Mouse (Mus musculus): ENCODE measurements around the gene Rpl10. TPM values are rescaled to one million over a fixed set of nuclear protein-coding genes. Genes with fewer than 3 reads are reported as not detected.

Gene Rpl10
- total RNA-seq (2021): 100 to 1,000 TPM; 182 to 197 TPM

GRCm38 (mm10) chrX:74270062-74270901, at the start of gene Rpl10:
Gene Rpl10 (plus strand): TSS chrX:74270812.
- intact Hi-C loops (cut with DNase I): no loop called here
- peak; percentile 86 to 87 for DNase-seq (ENCODE audit: low spot score in 2 of 2)

- intact Hi-C loops (cut with DNase I): no loop called here
- DNase-seq (ENCODE audit: low spot score in 2 of 2): no peak
These were observed 40.6 kb upstream of the Rpl10 start for GRCm38 (mm10) chrX:74230038-74230437.

GRCm38 (mm10) chrX:74233196-74233595, 37.4 kb upstream of the Rpl10 start:
- intact Hi-C loops (cut with DNase I): no loop called here
- no peak for DNase-seq (ENCODE audit: low spot score in 2 of 2)

- DNase-seq (ENCODE audit: low spot score in 2 of 2): no peak
- intact Hi-C loops (cut with DNase I): loop anchor here (5.0 to 10.0 kb wide), 2 partner anchors 118 to 276 kb away; partner anchors contain the start of gene Hcfc1
These were observed 30.3 kb upstream of the Rpl10 start for GRCm38 (mm10) chrX:74240332-74240731.

- intact Hi-C loops (cut with DNase I): loop anchor here (5.0 to 10.0 kb wide), 2 partner anchors 121 to 279 kb away; partner anchors contain the start of gene Hcfc1
- no peak for DNase-seq (ENCODE audit: low spot score in 2 of 2)
These were observed 27.2 kb upstream of the Rpl10 start for GRCm38 (mm10) chrX:74243396-74243795.

- DNase-seq (ENCODE audit: low spot score in 2 of 2): no peak
- intact Hi-C loops (cut with DNase I): loop anchor here (5.0 to 10.0 kb wide), 2 partner anchors 122 to 279 kb away; partner anchors contain the start of gene Hcfc1
These were observed 26.8 kb upstream of the Rpl10 start for GRCm38 (mm10) chrX:74243807-74244206.

GRCm38 (mm10) chrX:74244614-74245083, 26.0 kb upstream of the Rpl10 start:
- DNase-seq (ENCODE audit: low spot score in 2 of 2): no peak
- intact Hi-C loops (cut with DNase I): loop anchor here (5.0 to 10.0 kb wide), 2 partner anchors 122 to 280 kb away; partner anchors contain the start of gene Hcfc1

- intact Hi-C loops (cut with DNase I): loop anchor here (10.0 kb wide), 1 partner anchor 280 kb away; the partner anchor contains the start of gene Hcfc1
- DNase-seq (ENCODE audit: low spot score in 2 of 2): no peak
These were observed 25.5 kb upstream of the Rpl10 start for GRCm38 (mm10) chrX:74245107-74245506.

GRCm38 (mm10) chrX:74245687-74246086, 24.9 kb upstream of the Rpl10 start:
- intact Hi-C loops (cut with DNase I): loop anchor here (10.0 kb wide), 1 partner anchor 281 kb away; the partner anchor contains the start of gene Hcfc1
- peak; percentile 53 to 55 for DNase-seq (ENCODE audit: low spot score in 2 of 2)

- intact Hi-C loops (cut with DNase I): loop anchor here (10.0 kb wide), 1 partner anchor 281 kb away; the partner anchor contains the start of gene Hcfc1
- peak; percentile 82 to 83 for DNase-seq (ENCODE audit: low spot score in 2 of 2)
These were observed 24.4 kb upstream of the Rpl10 start for GRCm38 (mm10) chrX:74246213-74246681.

GRCm38 (mm10) chrX:74246693-74247092, 23.9 kb upstream of the Rpl10 start:
- no peak for DNase-seq (ENCODE audit: low spot score in 2 of 2)
- intact Hi-C loops (cut with DNase I): loop anchor here (10.0 kb wide), 1 partner anchor 282 kb away; the partner anchor contains the start of gene Hcfc1

GRCm38 (mm10) chrX:74248651-74249050, 22.0 kb upstream of the Rpl10 start:
- intact Hi-C loops (cut with DNase I): loop anchor here (2.0 to 10.0 kb wide), 2 partner anchors 164 to 284 kb away; partner anchors contain the start of gene Hcfc1
- DNase-seq (ENCODE audit: low spot score in 2 of 2): peak in 1 of 2 experiments; percentile 22

GRCm38 (mm10) chrX:74249615-74250014, 21.0 kb upstream of the Rpl10 start, which contains the start of gene Flna:
Gene Flna (minus strand): TSS chrX:74249820.
- DNase-seq (ENCODE audit: low spot score in 2 of 2): peak; percentile 59 to 63
- intact Hi-C loops (cut with DNase I): loop anchor here (2.0 to 10.0 kb wide), 2 partner anchors 163 to 285 kb away; partner anchors contain the start of gene Hcfc1

GRCm38 (mm10) chrX:74254153-74254887, 16.3 kb upstream of the Rpl10 start, which contains the start of gene Emd:
Gene Emd (plus strand): TSS chrX:74254687.
- DNase-seq (ENCODE audit: low spot score in 2 of 2): peak; percentile 85 to 87
- intact Hi-C loops (cut with DNase I): no loop called here

- DNase-seq (ENCODE audit: low spot score in 2 of 2): no peak
- intact Hi-C loops (cut with DNase I): no loop called here
These were observed 15.6 kb upstream of the Rpl10 start for GRCm38 (mm10) chrX:74254888-74255565.

GRCm38 (mm10) chrX:74257746-74258145, 12.9 kb upstream of the Rpl10 start:
- intact Hi-C loops (cut with DNase I): no loop called here
- no peak for DNase-seq (ENCODE audit: low spot score in 2 of 2)

- DNase-seq (ENCODE audit: low spot score in 2 of 2): no peak
- intact Hi-C loops (cut with DNase I): no loop called here
These were observed 913 bp upstream of the Rpl10 start for GRCm38 (mm10) chrX:74269736-74270061.

GRCm38 (mm10) chrX:74270902-74271551, 415 bp downstream of the Rpl10 start:
- DNase-seq (ENCODE audit: low spot score in 2 of 2): peak in 1 of 2 experiments; percentile 17
- intact Hi-C loops (cut with DNase I): no loop called here
